Mouse (Mus musculus) heart, adult 2 months (tissue): ENCODE measurements around the gene Yipf2. TPM values are rescaled to one million over a fixed set of nuclear protein-coding genes. Genes with fewer than 3 reads are reported as not detected.

Experiments used
- DNase-seq, 2 experiments: peaks; one replicate each; pipeline ENCODE4 v3.0.0; 2021
- H3K27ac ChIP-seq: fragments of 200-600 bp; 2 replicates; pipeline ENCODE4 v1.8.1; 2022
- H3K27me3 ChIP-seq: fragments of 200-500 bp; 2 replicates; pipeline ENCODE4 v1.6.1; 2012; ENCODE audit warnings: mild to moderate bottlenecking, low read length, inconsistent platforms, mixed read lengths; ENCODE audit not compliant: control insufficient read depth, insufficient read depth
- H3K36me3 ChIP-seq: fragments of 200-500 bp; 2 replicates; pipeline ENCODE4 v1.6.1; 2012; ENCODE audit warnings: low read length, inconsistent platforms; ENCODE audit not compliant: control insufficient read depth, insufficient read depth
- H3K4me1 ChIP-seq: fragments of 200-500 bp; 2 replicates; pipeline ENCODE4 v1.6.1; 2011; ENCODE audit warnings: low read length; ENCODE audit not compliant: control insufficient read depth, insufficient read depth
- H3K4me3 ChIP-seq: fragments of 200-600 bp; 2 replicates; pipeline ENCODE4 v1.8.1; 2022
- H3K79me2 ChIP-seq: fragments of 200-500 bp; replicated peaks from 2 replicates; pipeline ENCODE4 v1.6.1; 2012; ENCODE audit warnings: mild to moderate bottlenecking, inconsistent platforms, low read length, moderate library complexity, mixed read lengths; ENCODE audit not compliant: control insufficient read depth, insufficient read depth
- H3K9ac ChIP-seq: fragments of 200-500 bp; 2 replicates; pipeline ENCODE4 v1.6.1; 2012; ENCODE audit warnings: low read depth, mild to moderate bottlenecking, control low read depth, inconsistent platforms, low read length, mixed read lengths
- CTCF ChIP-seq: fragments of 200-600 bp; IDR thresholded peaks from 2 replicates; pipeline ENCODE4 v1.8.1; 2022; ENCODE audit warnings: antibody characterized with exemption, mild to moderate bottlenecking, moderate library complexity
- EP300 ChIP-seq: fragments of 200-500 bp; IDR thresholded peaks from 2 replicates; pipeline ENCODE4 v1.6.1; 2011; ENCODE audit warnings: low read depth, low read length, control low read depth; ENCODE audit not compliant: insufficient read depth
- POLR2A ChIP-seq: fragments of 200-500 bp; IDR thresholded peaks from 2 replicates; pipeline ENCODE4 v1.6.1; 2011; ENCODE audit warnings: mild to moderate bottlenecking, low read depth, low read length, control low read depth; ENCODE audit not compliant: insufficient read depth
- WGBS: fragments of 180-500 bp; shearing (Covaris S2); methylation state at CpG from one replicate; pipeline ENCODE4 v1.1.7; 2018; 5-methylcytosine and 5-hydroxymethylcytosine counted together
- intact Hi-C: fragments of 180-260 bp; cut with DNase I; formaldehyde crosslinking; loops from one replicate; pipeline ENCODE4 v1.15.1; 2025
- polyA plus RNA-seq: library from polyadenylated mRNA; depleted of rRNA; stranded (reverse); fragments of >200 nt; gene quantifications from 2 replicates; pipeline ENCODE4 v1.2.3, GENCODE M21; 2012
- total RNA-seq, 2 experiments: library from RNA; stranded (reverse); gene quantifications; 2 replicates each; pipeline ENCODE4 v1.2.3; 2021

The Yipf2 gene
- total and polyA plus RNA-seq, 3 experiments = 6.4 to 12.5 (median 8.0) TPM

GRCm38 (mm10) chr9:21605865-21606264 lies 13.2 kb upstream of the Yipf2 start:
- Histone ChIP-seq H3K36me3 (no peaks in the 10 kb centered on the region), H3K4me3 (no peak overlapping the region), H3K9ac (no peak overlapping the region), H3K27me3 (no peaks in the 10 kb centered on the region), H3K4me1 (0 out of 2 replicates have a peak, but pooled peaks cover 1% of the 10 kb centered on the region), H3K27ac (no peak overlapping the region), H3K79me2 (no peaks in the 10 kb centered on the region)
- intact Hi-C loops = no loop called here
- WGBS = 78% methylated on average over 5 of the region's 5 CpGs
- no peak for TF ChIP-seq EP300
- no peak for TF ChIP-seq CTCF
- no peak for TF ChIP-seq POLR2A
- DNase-seq = no peak

- H3K79me2 ChIP-seq = no peaks in the 10 kb centered on the region
- 69% methylated on average over 5 of the region's 5 CpGs for WGBS
- no peaks in the 10 kb centered on the region for H3K27me3 ChIP-seq
- no peak for DNase-seq
- no peak overlapping the region for H3K9ac ChIP-seq
- intact Hi-C loops = loop anchor here (5.0 kb wide), 1 partner anchor 198 kb away; no protein-coding TSS in a partner anchor
- no peak overlapping the region for H3K27ac ChIP-seq
- H3K4me3 ChIP-seq = no peak overlapping the region
- 0 out of 2 replicates have a peak, but pooled peaks cover 1% of the 10 kb centered on the region for H3K4me1 ChIP-seq
- TF ChIP-seq EP300 (no peak), POLR2A (no peak), CTCF (0 out of 2 replicates have a peak, but pooled peaks have one; percentile 24)
- H3K36me3 ChIP-seq = no peaks in the 10 kb centered on the region
Observed at GRCm38 (mm10) chr9:21604119-21604518, 11.5 kb upstream of the Yipf2 start.

GRCm38 (mm10) chr9:21601722-21602399 lies 9.2 kb upstream of the Yipf2 start:
- Histone ChIP-seq H3K79me2 (no peaks in the 10 kb centered on the region), H3K4me3 (no peak overlapping the region), H3K4me1 (0 out of 2 replicates have a peak, but pooled peaks cover 1% of the 10 kb centered on the region), H3K27ac (no peak overlapping the region), H3K9ac (no peak overlapping the region), H3K36me3 (no peaks in the 10 kb centered on the region), H3K27me3 (no peaks in the 10 kb centered on the region)
- peak; percentile 89 for TF ChIP-seq CTCF
- TF ChIP-seq POLR2A = no peak
- 0 out of 2 replicates have a peak, but pooled peaks have one; percentile 75 for TF ChIP-seq EP300
- WGBS = 53% methylated on average over 10 of the region's 10 CpGs
- peak; percentile 65 for DNase-seq
- intact Hi-C loops = loop anchor here (2.0 to 5.0 kb wide), 2 partner anchors 200 to 267 kb away; no protein-coding TSS in a partner anchor

GRCm38 (mm10) chr9:21601073-21601472 lies 8.4 kb upstream of the Yipf2 start:
- no peaks in the 10 kb centered on the region for H3K27me3 ChIP-seq
- H3K27ac ChIP-seq = no peak overlapping the region
- TF ChIP-seq EP300 = no peak
- no peak for TF ChIP-seq CTCF
- no peak for TF ChIP-seq POLR2A
- no peaks in the 10 kb centered on the region for H3K79me2 ChIP-seq
- no peak overlapping the region for H3K4me3 ChIP-seq
- 84% methylated on average over 2 of the region's 2 CpGs for WGBS
- intact Hi-C loops = loop anchor here (5.0 kb wide), 1 partner anchor 201 kb away; no protein-coding TSS in a partner anchor
- no peak for DNase-seq
- no peak overlapping the region for H3K9ac ChIP-seq
- 0 out of 2 replicates have a peak, but pooled peaks cover 1% of the 10 kb centered on the region for H3K4me1 ChIP-seq
- H3K36me3 ChIP-seq = no peaks in the 10 kb centered on the region

- H3K9ac ChIP-seq = no peak overlapping the region
- no peak for TF ChIP-seq CTCF
- no peak for TF ChIP-seq EP300
- no peak for TF ChIP-seq POLR2A
- intact Hi-C loops = loop anchor here (5.0 kb wide), 1 partner anchor 202 kb away; no protein-coding TSS in a partner anchor
- no peaks in the 10 kb centered on the region for H3K36me3 ChIP-seq
- H3K27ac ChIP-seq = no peak overlapping the region
- no peaks in the 10 kb centered on the region for H3K79me2 ChIP-seq
- DNase-seq = no peak
- no peaks in the 10 kb centered on the region for H3K27me3 ChIP-seq
- no peak overlapping the region for H3K4me3 ChIP-seq
- 0 out of 2 replicates have a peak, but pooled peaks cover 1% of the 10 kb centered on the region for H3K4me1 ChIP-seq
- 70% methylated on average over 3 of the region's 3 CpGs for WGBS
Observed at GRCm38 (mm10) chr9:21600186-21600585, 7.6 kb upstream of the Yipf2 start.

GRCm38 (mm10) chr9:21598198-21598597 lies 5.6 kb upstream of the Yipf2 start:
- Histone ChIP-seq H3K27me3 (no peaks in the 10 kb centered on the region), H3K4me1 (peaks cover 7% of the 10 kb centered on the region), H3K79me2 (no peaks in the 10 kb centered on the region; the same call in 1 of the 2 replicates), H3K4me3 (no peak overlapping the region), H3K27ac (no peak overlapping the region), H3K36me3 (no peaks in the 10 kb centered on the region; the same call in 1 of the 2 replicates), H3K9ac (no peak overlapping the region)
- WGBS = 36% methylated on average over 2 of the region's 2 CpGs
- no peak for DNase-seq
- TF ChIP-seq EP300 (no peak), POLR2A (no peak), CTCF (peak; percentile 49)
- intact Hi-C loops = no loop called here
